Mouse (Mus musculus) stomach, postnatal 0 days (tissue): ENCODE data around the gene Nfkbiz.

Source experiments
- CTCF ChIP-seq: IDR thresholded peaks from 2 replicates; pipeline ENCODE4 v1.5.1; 2016; ENCODE audit warnings: antibody characterized with exemption, low read depth, mild to moderate bottlenecking, moderate library complexity
- EP300 ChIP-seq: optimal IDR thresholded peaks from 2 replicates; pipeline ENCODE3; 2016; ENCODE audit warnings: antibody characterized with exemption

DNA sequence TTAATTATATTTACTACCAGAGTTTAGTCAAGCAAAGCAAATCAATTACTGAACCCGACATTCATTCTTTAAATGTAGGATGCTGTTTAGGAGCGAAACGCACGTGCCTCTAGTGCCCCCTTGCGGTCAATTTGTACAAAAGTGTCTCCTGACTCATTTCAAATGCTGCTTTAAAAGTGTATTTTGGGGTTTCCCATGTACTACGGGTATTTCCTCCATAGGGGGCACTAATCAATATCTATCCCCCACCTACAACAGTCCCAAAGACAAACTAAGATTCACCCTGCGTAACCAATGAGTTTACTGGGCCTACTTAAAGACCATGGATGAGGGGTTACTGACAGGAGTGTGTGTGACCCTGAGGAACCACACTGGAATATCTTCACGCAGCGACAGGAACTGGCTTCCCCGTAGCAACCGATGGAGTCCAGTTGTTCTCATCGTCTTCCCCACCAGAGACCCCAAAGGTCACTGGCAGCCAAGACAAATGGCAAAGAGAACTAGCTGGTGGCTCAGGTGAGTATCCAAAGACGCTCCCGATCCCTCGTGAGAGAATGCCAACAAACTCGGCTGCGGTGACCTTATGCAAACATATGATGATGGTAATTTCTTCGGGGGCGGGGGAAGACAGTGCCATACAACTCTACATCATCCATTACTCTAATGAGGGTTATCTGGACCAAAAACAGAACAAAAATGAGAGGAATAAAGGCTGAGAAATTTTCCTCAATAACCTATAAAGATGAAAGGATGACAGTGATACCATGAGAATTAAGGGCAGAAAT lies 14.4 kb upstream of the Nfkbiz start:
- peak; percentile 97 for TF ChIP-seq CTCF
- TF ChIP-seq EP300 = no peak
